Mouse (Mus musculus): ENCODE results near the gene Gm26938.
A peak's percentile ranks its signal among the peaks of the same experiment; 100 is the strongest.

GRCm38 (mm10) chr5:139791227-139792158, 34.7 kb downstream of the Gm26938 start, which contains the start of gene Mafk:
- TF ChIP-seq POLR2A (IDR thresholded peaks at IDR 0.05; ENCODE audit: control insufficient read depth, low read depth, low read length) (peak; percentile 77), CTCF (IDR thresholded peaks at IDR 0.05; ENCODE audit: control insufficient read depth, insufficient read depth, insufficient replicate concordance, low read depth, low read length) (no peak)

Measured in testis, adult 2 months (tissue).